Mouse (Mus musculus) left cerebral cortex, postnatal 10 days (tissue): ENCODE results near the gene Htr1b. TPM values are rescaled to one million over a fixed set of nuclear protein-coding genes. Genes with fewer than 3 reads are reported as not detected.

Experiments
- DNase-seq, 2 experiments: peaks; one replicate each; pipeline ENCODE4 v3.0.0; 2021 to 2022; ENCODE audit warnings: low spot score in 2 of 2, mixed read lengths in 1 of 2; ENCODE audit errors: extremely low spot score in 1 of 2
- intact Hi-C: fragments of 180-260 bp; cut with DNase I; formaldehyde crosslinking; loops from one replicate; pipeline ENCODE4 v1.15.1; 2025
- total RNA-seq, 2 experiments: library from RNA; stranded (reverse); gene quantifications; 2 replicates each; pipeline ENCODE4 v1.2.3; 2021

The Htr1b gene
- total RNA-seq = 10 to 100 TPM; 11.3 to 12.6 TPM

- intact Hi-C loops = loop anchor here (10.0 kb wide), 4 partner anchors 231 to 1329 kb away; partner anchors contain the start of gene Mei4
- DNase-seq = peak in 1 of 2 experiments; percentile 31
Observed at GRCm38 (mm10) chr9:81633437-81633973, at the start of gene Htr1b. Htr1b (minus strand) TSS chr9:81633828.

- no peak for DNase-seq
- intact Hi-C loops = no loop called here
Observed at GRCm38 (mm10) chr9:81676716-81677115, 43.1 kb upstream of the Htr1b start.

- DNase-seq = no peak
- intact Hi-C loops = loop anchor here (10.0 kb wide), 4 partner anchors 227 to 1333 kb away; partner anchors contain the start of gene Mei4
Observed at GRCm38 (mm10) chr9:81637486-81637885, 3.9 kb upstream of the Htr1b start.

GRCm38 (mm10) chr9:81635109-81635508 is 1.5 kb upstream of the Htr1b start:
- peak; percentile 29 to 44 for DNase-seq
- intact Hi-C loops = loop anchor here (10.0 kb wide), 4 partner anchors 230 to 1330 kb away; partner anchors contain the start of gene Mei4

- DNase-seq = no peak
- intact Hi-C loops = loop anchor here (10.0 kb wide), 4 partner anchors 231 to 1329 kb away; partner anchors contain the start of gene Mei4
Observed at GRCm38 (mm10) chr9:81634163-81634562, 535 bp upstream of the Htr1b start.

GRCm38 (mm10) chr9:81632736-81633436 is 742 bp downstream of the Htr1b start:
- intact Hi-C loops = loop anchor here (10.0 kb wide), 4 partner anchors 232 to 1328 kb away; partner anchors contain the start of gene Mei4
- peak in 1 of 2 experiments; percentile 46 for DNase-seq

GRCm38 (mm10) chr9:81632191-81632735 is 1.4 kb downstream of the Htr1b start:
- DNase-seq = peak in 1 of 2 experiments; percentile 24
- intact Hi-C loops = loop anchor here (10.0 kb wide), 4 partner anchors 233 to 1327 kb away; partner anchors contain the start of gene Mei4

GRCm38 (mm10) chr9:81631581-81632091 is 2.0 kb downstream of the Htr1b start:
- peak; percentile 18 to 40 for DNase-seq
- intact Hi-C loops = loop anchor here (10.0 kb wide), 4 partner anchors 233 to 1327 kb away; partner anchors contain the start of gene Mei4

- intact Hi-C loops = loop anchor here (10.0 kb wide), 2 partner anchors 682 to 1292 kb away; no protein-coding TSS in a partner anchor
- DNase-seq = peak; percentile 79 to 82
Observed at GRCm38 (mm10) chr9:81626899-81627606, 6.6 kb downstream of the Htr1b start.

- intact Hi-C loops = loop anchor here (10.0 kb wide), 2 partner anchors 681 to 1291 kb away; no protein-coding TSS in a partner anchor
- no peak for DNase-seq
Observed at GRCm38 (mm10) chr9:81625898-81626297, 7.7 kb downstream of the Htr1b start.

GRCm38 (mm10) chr9:81622873-81623272 is 10.8 kb downstream of the Htr1b start:
- intact Hi-C loops = loop anchor here (10.0 kb wide), 2 partner anchors 678 to 1288 kb away; no protein-coding TSS in a partner anchor
- DNase-seq = no peak

- intact Hi-C loops = no loop called here
- no peak for DNase-seq
Observed at GRCm38 (mm10) chr9:81611022-81611421, 22.6 kb downstream of the Htr1b start.

Other genes with a start within 250 kb of the Htr1b start
- gene Mei4, start 229.8 kb upstream of the Htr1b start, total RNA-seq = 1 to 10 TPM; 1.3 to 1.5 TPM